ENCODE assay signal across 17 mouse cellular contexts in the genomic region with DNA sequence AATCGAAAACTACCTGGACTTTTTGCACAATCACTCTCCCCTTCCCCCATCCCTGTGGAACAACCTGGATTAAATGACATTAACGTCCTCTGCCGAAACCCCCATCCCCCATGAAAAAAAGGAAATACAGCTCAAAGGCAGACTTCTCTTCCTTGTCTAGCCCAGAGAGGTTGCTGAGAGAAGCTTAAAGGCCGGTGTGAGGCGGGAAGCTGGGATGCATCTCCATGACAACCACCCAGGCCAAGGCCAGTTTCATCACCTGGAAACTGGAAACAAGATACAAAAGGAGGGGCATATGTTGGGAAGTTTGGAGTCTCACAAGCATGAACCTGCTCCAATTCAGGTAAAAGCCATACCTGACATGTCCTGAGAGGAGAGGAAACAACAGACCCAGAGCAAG.
"Had no signal": no experiment of that assay in that cellular context is flagged by ENCODE, and none has a peak within 500 bp of the region (broad histone marks: within the 10 kb centered on the region; RNA-seq: fewer than 3 reads in every experiment).

No protein-coding gene starts in this region.

- H3K4me2 ChIP-seq: limb, embryonic 12.5 days; limb, embryonic 15.5 days; liver, embryonic 11.5 days; liver, embryonic 15.5 days; lung, embryonic 15.5 days; midbrain, embryonic 12.5 days had no signal

- H3K27me3 ChIP-seq: limb, embryonic 12.5 days; limb, embryonic 15.5 days; liver, embryonic 15.5 days; lung, embryonic 15.5 days; midbrain, embryonic 12.5 days had no signal

- H3K36me3 ChIP-seq: limb, embryonic 12.5 days; limb, embryonic 15.5 days; liver, embryonic 15.5 days; lung, embryonic 15.5 days; midbrain, embryonic 12.5 days had no signal

- DNase-seq: kidney, adult 18-20 months; kidney, adult 9 months; kidney, postnatal 14 days; kidney, postnatal 4 days; left cerebral cortex, postnatal 4 days; lung, adult 18-20 months; lung, postnatal 10 days; lung, postnatal 36 days; thymus, adult 18-20 months; thymus, postnatal 36 days had no signal

- H3K9ac ChIP-seq: limb, embryonic 12.5 days; limb, embryonic 15.5 days; liver, embryonic 15.5 days; lung, embryonic 15.5 days; midbrain, embryonic 12.5 days had no signal

- H3K4me3 ChIP-seq: limb, embryonic 12.5 days; limb, embryonic 15.5 days; liver, embryonic 15.5 days; lung, embryonic 15.5 days; midbrain, embryonic 12.5 days had no signal

- H3K27ac ChIP-seq: limb, embryonic 12.5 days; limb, embryonic 15.5 days; liver, embryonic 15.5 days; lung, embryonic 15.5 days; midbrain, embryonic 12.5 days had no signal

- H3K4me1 ChIP-seq: liver, embryonic 15.5 days; lung, embryonic 15.5 days had no signal

- H3K9me3 ChIP-seq: limb, embryonic 12.5 days; limb, embryonic 15.5 days; liver, embryonic 15.5 days; lung, embryonic 15.5 days; megakaryocyte, embryonic 14.5 days; midbrain, embryonic 12.5 days had no signal
